Mouse (Mus musculus): ENCODE measurements at regions not wholly inside any gene's neighbourhood (a gene's known extent, or its start where the extent isn't known, plus 50 kb on each side); places are given as distances from the start of the nearest gene placed in this dataset.

- TF ChIP-seq GATA1 (IDR thresholded peaks at IDR 0.05; ENCODE audit: borderline replicate concordance, low read length), result no peak
- no peak for TF ChIP-seq FLI1 (IDR thresholded peaks at IDR 0.05; ENCODE audit: low read length)
These were observed 59.3 kb upstream of the Papolg start for GRCm38 (mm10) chr11:23954323-23954722.
